Mouse (Mus musculus) embryo, embryonic 11 days (tissue): ENCODE measurements around the gene Cpb1.

Source experiments
- DNase-seq: peaks from one replicate; pipeline ENCODE4 v3.0.0-alpha.2; 2015

Cpb1 gene

GRCm38 (mm10) chr3:20275633-20276032 is at the start of gene Cpb1:
Cpb1 (minus strand) TSS chr3:20275733.
- DNase-seq, result no peak

- DNase-seq, result peak; percentile 8
Measured at GRCm38 (mm10) chr3:20317233-20317632, 41.7 kb upstream of the Cpb1 start.

- DNase-seq, result no peak
Measured at GRCm38 (mm10) chr3:20309142-20309541, 33.6 kb upstream of the Cpb1 start.

- DNase-seq, result no peak
Measured at GRCm38 (mm10) chr3:20307256-20307655, 31.7 kb upstream of the Cpb1 start.

GRCm38 (mm10) chr3:20304758-20305352 is 29.3 kb upstream of the Cpb1 start:
- DNase-seq, result no peak

GRCm38 (mm10) chr3:20295546-20295945 is 20.0 kb upstream of the Cpb1 start:
- DNase-seq, result no peak

- DNase-seq, result no peak
Measured at GRCm38 (mm10) chr3:20294542-20295348, 19.2 kb upstream of the Cpb1 start.

GRCm38 (mm10) chr3:20291370-20291769 is 15.8 kb upstream of the Cpb1 start:
- DNase-seq, result no peak

GRCm38 (mm10) chr3:20288761-20289160 is 13.2 kb upstream of the Cpb1 start:
- no peak for DNase-seq

- no peak for DNase-seq
Measured at GRCm38 (mm10) chr3:20281796-20282195, 6.3 kb upstream of the Cpb1 start.

GRCm38 (mm10) chr3:20254566-20255479 is 20.7 kb downstream of the Cpb1 start:
- DNase-seq, result peak; percentile 18

GRCm38 (mm10) chr3:20243913-20244312 is 31.6 kb downstream of the Cpb1 start:
- DNase-seq, result no peak

GRCm38 (mm10) chr3:20242050-20242449 is 33.5 kb downstream of the Cpb1 start, which contains the start of gene Cpa3:
Cpa3 (minus strand) TSS chr3:20242181.
- DNase-seq, result no peak

GRCm38 (mm10) chr3:20239741-20240140 is 35.8 kb downstream of the Cpb1 start:
- no peak for DNase-seq

- no peak for DNase-seq
Measured at GRCm38 (mm10) chr3:20236965-20237364, 38.6 kb downstream of the Cpb1 start.

- no peak for DNase-seq
Measured at GRCm38 (mm10) chr3:20229027-20229426, 46.5 kb downstream of the Cpb1 start.

GRCm38 (mm10) chr3:20225429-20225828 is 50.1 kb downstream of the Cpb1 start:
- DNase-seq, result no peak

GRCm38 (mm10) chr3:20222926-20223698 is 52.4 kb downstream of the Cpb1 start:
- no peak for DNase-seq

GRCm38 (mm10) chr3:20222136-20222535 is 53.4 kb downstream of the Cpb1 start:
- no peak for DNase-seq

- peak; percentile 61 for DNase-seq
Measured at GRCm38 (mm10) chr3:20198869-20199268, 76.7 kb downstream of the Cpb1 start.
